Mouse (Mus musculus): ENCODE data around the gene Taar6. TPM values are rescaled to one million over a fixed set of nuclear protein-coding genes. Genes with fewer than 3 reads are reported as not detected.

Gene Taar6
- not detected in 2 replicates for total RNA-seq (2021)
- long read RNA-seq, result 0 reads

DNA sequence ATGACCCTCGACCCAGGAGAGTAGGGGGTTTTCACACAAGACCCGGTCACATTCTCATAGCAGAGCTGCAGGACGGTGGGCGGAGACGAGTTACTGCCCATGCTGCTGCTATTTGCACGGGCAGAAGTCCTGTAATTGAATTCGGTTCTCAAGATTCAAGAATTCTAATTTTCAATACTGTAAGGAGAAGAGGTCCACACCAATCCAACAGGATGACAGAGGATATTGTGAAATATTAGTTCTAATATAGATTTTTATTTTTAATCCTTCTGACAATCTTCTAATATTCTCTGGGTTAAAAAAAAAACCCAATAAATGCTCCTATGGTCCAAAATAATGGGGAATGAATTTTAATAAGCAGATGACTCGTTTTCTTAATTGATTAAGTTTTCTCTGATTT, at the start of gene Taar6:
Gene Taar6, minus strand, starts transcription at position 101 of the 400 bp plus-strand sequence.
- DNase-seq, result no peak

DNA sequence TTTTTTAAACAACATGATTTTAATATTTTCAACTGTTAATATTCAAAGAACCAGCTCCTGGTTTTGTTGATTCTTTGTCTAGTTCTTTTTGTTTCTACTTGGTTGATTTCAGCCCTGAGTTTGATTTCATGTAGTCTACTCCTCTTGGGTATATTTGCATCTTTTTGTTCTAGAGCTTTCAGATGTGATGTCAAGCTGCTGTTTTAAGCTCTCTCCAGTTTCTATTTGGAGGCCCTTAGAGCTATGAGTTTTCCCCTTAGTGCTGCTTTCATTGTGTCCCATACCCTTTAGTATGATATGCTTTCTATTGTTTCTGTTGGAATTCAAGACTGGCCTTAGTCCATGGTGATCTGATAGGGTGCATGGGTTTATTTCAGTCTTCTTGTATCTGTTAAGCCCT, 45.9 kb upstream of the Taar6 start:
- DNase-seq, result no peak

DNA sequence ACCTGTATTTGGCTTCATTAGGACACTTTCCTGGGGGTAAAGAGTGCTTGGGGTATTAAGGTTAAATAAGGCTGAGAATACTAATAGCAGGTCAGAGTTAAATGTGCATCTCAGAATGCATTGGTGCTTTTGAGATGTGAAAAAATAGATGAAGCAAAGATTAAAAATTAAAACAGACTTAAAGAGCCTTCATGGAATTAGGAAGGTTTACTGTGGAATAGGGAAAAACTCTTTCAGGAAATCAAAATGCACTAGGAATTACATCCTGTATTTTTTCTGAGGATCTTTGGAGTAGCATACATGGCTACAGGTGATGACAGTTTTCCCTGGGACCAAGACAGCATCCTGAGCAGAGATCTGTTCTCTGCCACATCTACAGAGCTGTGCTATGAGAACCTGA, 41.5 kb upstream of the Taar6 start, which contains the start of gene Taar7d:
Gene Taar7d, plus strand, starts transcription at position 301 of the 400 bp plus-strand sequence.
- no peak for DNase-seq

DNA sequence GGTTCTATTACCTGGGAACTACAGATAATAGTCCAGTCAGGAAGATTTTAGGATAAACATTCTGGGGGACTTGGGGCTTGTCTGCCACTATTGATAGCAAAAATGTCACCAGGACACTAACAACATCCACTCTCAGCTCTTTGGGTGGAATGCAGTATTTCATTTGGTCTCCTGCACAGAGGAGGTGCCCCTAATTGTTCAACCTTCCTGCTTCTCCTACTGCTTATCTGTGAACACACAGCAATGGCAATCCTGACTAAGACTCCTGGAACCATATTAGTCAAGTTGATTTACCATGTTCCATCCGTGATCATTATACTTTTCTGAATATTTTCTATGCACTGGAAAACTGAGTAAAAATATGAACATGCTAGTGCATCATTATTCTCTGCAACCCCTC, 22.7 kb upstream of the Taar6 start:
- no peak for DNase-seq

DNA sequence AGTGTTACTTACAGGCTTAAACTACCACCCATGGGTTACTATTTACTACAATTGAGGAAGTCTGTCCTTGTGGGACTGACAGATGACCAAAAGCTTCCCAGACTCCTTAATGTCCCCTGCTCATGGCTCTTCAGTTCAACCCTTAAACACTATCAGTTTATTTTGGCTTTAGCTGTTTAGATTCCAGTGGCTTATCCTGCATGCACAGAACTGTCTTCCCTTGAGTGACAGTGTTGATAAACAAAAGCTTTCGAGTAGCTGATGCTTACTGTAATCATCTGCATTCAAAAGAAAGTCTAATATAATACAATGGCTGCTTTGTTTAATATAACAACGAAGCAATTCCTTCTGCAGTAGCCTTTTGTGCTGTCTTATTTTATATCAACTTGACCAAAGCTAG, 21.6 kb upstream of the Taar6 start:
- no peak for DNase-seq

DNA sequence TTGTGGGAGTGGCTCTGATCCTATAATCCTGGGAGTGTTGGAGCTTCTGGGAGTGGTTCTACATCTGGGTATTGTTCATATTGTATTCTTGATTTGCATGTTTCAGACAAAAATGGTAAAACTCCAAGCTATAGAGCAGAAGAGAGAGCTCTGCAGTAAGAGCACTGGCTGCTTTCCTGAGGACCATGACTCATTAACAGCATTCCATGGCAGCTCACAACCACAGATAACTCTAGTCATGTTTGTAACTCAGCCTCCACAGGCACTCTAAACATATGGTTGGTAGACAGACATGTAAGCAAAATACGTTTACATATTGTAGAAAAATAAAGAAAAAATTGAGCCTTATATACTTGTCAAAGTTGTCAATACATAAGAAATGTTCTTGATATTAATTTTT, 21.0 kb upstream of the Taar6 start:
- no peak for DNase-seq

DNA sequence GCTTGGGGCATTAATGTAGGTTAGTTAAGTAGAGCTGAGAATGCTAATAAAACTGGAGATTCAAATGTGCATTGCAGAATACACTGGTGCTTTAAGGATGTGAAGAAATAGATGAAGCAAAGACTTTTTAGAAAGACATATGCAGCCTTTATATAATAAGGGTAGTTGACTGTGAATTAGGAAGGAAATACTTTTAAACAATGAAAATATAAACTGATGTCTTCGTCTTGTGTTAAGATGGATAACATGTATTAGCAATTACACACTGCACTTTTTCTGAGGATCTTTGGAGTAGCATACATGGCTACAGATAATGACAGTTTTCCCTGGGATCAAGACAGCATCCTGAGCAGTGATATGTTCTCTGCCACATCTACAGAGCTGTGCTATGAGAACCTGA, 14.2 kb upstream of the Taar6 start, which contains the start of gene Taar7b:
Gene Taar7b, plus strand, starts transcription at position 301 of the 400 bp plus-strand sequence.
- no peak for DNase-seq

DNA sequence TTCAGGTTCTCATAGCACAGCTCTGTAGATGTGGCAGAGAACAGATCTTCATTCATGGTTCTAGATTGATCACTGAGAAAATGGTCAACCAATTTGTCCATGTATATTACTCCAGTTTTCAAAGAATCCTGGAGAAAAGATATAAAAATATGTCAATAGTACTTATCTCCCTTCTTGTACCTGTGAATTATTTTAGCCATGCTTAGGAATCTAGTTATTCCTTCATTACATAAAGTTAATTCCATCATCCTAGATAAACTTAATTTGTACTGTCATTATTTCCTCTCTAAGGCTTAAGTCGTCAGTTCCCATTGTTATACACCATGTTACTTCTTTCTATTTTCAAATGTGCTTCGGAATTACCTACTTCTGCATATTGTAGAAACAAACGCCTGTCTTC, 7.9 kb upstream of the Taar6 start, which contains the start of gene Taar7a:
Gene Taar7a, minus strand, starts transcription at position 101 of the 400 bp plus-strand sequence.
- no peak for DNase-seq

DNA sequence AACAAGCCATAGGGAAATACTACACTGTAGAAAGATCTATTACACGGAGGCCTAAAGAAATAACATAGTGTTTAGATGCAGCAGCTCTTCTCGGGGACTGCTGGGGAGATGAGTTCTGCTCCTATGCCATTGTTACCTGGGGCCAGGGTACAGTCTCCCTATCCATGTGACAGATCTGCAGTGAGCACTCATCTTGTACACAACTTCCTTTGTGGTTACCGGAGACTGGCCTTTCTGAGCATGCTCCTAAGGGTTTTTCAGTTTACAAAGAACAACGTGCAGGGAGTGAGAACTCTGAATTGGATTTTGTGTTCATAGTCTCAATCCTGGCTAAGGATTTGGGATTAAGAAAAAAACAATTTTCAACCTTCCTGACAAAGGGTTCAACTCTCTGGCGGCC, 973 bp upstream of the Taar6 start:
- DNase-seq, result no peak

DNA sequence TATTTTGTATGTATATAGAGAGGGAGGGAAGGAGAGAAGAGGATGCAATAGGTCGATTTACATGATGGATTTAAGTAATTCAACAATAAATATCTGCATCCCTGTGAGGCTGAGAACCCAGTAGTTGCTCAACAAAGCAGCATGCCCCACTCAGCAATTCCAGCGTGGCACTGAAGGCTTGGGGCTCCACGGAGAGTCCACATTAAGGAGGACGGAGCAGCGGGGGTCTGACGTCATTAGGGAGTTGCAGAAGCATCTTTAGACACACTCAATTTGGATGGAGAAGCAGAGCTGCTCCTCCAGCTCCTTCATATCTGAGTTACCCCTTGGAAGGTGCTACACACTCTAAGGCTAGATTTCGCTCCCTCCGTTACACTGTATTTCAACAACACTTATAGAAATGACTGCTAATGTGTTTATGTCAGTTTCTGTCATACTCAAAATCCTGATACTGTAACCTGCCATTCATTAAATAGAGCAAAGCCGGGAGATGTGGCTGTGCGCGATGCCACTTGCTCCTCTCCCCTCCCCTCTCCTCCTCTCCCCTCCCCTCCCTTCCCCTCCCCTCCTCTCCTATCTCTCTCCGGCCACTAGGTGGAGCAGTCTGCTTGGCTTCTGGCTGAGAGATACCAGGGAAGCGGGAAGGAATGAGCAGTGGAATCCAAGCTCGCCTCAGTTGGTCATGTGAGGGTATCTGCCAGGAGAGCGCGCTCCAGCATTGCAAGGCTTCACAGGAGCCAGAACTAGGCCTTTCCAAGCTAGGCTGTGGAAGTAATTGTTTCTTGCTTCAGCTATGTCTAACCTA, 6.3 kb downstream of the Taar6 start:
- peak; percentile 78 for DNase-seq

DNA sequence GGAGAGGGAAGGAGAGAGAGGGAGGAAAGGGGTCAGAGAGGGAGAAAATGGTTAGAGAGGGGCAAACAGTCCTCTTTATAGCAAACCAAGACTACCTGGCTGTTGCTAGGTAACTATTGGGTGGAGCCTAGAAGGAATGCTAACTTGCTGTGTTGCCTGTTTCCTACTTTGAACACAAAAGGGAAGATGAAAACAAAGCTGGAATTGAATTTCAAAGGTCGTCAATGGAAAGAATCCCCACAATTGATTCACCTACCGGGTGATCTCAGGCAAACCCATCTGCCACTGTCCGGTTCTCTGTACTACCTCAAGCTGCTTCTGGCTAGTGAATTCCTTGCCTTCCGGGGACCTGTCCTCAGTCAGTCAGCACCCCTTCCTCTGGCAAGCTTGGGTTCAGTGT, 7.5 kb downstream of the Taar6 start:
- DNase-seq, result no peak

DNA sequence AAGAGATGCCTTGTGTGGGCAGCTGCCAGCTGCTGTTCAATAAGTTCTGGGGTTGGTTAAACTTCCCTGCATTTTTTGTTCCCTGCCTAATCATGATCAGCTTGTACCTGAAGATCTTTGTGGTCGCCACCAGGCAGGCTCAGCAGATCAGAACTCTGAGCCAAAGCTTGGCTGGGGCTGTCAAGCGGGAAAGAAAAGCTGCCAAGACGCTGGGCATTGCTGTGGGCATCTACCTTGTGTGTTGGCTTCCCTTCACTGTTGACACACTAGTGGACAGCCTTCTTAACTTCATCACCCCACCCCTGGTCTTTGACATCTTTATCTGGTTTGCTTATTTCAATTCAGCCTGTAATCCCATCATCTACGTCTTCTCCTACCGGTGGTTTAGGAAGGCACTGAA, 14.2 kb downstream of the Taar6 start:
- DNase-seq, result no peak

DNA sequence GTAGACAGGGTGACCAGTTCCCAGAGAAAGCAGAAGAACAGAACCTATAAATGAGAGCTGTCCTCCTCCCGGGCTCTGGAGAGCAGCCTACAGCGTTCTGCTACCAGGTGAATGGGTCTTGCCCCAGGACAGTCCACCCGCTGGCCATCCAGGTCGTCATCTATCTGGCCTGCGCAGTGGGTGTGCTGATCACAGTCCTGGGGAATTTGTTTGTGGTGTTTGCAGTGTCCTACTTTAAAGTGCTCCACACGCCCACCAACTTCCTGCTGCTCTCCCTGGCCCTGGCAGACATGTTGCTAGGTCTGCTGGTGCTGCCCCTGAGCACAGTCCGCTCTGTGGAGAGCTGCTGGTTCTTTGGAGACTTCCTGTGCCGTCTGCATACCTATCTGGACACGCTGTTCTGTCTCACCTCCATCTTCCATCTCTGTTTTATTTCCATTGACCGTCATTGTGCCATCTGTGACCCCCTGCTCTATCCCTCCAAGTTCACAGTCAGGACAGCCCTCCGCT, 14.7 kb downstream of the Taar6 start, which contains the start of gene Taar5:
Gene Taar5, plus strand, starts transcription at position 51 of the 510 bp plus-strand sequence.
- no peak for DNase-seq

DNA sequence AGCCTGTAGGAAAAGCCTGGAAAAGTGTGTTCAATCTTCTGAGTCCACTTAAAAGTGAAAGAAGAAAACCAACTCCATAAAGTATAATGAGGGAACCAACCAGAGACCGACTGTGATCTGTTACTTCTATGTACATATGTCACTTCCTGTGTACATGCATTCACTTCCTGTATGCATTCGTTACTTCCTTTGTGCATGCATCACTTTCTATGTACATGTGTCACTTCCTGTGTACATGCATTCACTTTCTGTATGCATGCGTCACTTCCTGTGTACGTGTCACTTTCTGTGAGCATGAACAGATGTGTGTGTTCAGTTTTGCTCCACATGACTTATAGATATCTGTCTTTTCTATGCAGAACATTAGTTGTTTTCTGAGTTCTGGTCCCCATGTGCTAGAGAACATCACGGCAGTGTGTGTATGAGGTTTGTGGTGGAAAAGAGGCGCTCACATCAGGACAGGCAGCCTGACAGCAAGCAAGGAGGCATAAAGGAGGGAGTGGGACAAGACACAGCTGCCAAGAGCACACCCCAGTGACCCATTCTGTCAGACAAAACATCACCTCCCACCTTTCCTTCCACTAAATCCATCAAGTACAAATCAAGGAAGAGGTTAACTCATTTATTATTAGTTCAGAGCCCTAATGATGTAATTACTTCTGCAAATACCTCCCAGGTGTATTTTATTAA, 20.4 kb downstream of the Taar6 start:
- DNase-seq, result no peak

DNA sequence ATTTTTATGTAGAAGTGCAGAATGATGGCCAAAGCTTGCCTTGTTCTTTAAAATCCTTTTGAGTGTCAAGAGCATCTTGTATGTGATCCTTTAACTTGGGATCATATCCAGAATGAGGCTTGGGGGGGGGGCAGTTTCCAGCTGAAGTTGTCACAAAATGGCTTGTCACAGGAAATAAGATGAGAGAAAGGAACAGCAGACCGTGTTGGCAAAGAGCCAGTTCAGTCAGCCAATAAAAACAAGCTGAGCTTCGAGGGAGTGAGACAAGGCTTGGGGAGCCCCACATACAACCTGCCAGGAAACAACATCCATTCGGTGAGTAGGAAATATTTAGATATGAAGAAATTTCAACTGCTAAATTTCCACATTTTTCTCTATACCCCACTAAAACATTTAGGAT, 22.0 kb downstream of the Taar6 start:
- no peak for DNase-seq

DNA sequence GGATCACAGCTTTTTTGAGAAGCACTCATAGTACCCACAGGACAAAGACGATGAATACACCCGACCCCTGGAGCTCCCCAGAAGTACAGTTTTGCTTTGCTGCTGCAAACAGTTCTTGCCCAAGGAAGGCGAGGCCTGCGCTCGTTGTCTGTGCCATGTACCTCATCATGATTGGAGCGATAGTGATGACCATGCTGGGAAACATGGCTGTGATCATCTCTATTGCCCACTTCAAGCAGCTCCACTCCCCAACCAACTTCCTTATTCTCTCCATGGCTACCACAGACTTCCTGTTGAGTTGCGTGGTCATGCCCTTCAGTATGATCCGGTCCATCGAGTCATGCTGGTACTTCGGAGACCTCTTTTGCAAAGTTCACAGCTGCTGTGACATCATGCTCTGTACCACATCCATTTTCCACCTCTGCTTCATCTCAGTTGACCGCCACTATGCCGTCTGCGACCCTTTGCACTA, 25.0 kb downstream of the Taar6 start, which contains the start of gene Taar4:
Gene Taar4, plus strand, starts transcription at position 51 of the 472 bp plus-strand sequence.
- DNase-seq, result no peak

DNA sequence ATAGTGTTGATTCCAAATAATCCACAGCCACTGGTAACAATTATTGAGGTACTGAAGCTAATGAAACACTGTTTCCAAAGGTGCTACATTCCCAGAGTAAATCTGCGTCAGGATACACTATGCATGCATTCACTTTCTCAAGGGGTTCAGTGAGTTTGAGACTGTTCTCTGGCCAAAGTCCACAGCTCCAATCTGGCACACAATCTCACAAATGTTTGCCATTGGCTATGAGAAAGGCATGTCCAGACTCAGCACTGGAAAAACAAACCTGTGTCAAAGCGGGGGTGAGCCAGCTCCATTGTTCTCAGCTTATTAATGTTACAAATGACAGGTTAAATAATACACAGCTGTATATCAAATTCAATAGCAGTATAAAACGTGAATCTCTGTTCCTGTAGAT, 26.4 kb downstream of the Taar6 start:
- no peak for DNase-seq

DNA sequence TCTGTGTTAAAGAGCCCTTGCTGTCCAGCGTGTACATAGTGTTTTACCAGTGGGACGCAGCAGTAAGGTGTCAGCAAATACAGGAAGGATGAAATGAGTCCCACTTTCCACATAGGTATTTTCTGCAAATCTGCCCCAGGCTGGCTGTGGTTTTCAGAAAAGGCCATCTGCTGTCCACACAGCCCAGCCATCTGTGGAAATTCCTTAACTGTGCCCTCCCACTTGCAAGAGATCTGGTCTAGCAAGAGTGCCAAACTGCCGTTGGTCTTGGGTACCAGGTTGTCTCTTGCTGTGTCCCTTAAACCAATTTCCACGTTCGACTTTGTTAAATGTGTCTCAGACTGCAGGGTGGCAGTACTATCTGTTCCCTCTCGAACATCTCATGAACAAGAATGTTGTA, 33.7 kb downstream of the Taar6 start:
- no peak for DNase-seq

DNA sequence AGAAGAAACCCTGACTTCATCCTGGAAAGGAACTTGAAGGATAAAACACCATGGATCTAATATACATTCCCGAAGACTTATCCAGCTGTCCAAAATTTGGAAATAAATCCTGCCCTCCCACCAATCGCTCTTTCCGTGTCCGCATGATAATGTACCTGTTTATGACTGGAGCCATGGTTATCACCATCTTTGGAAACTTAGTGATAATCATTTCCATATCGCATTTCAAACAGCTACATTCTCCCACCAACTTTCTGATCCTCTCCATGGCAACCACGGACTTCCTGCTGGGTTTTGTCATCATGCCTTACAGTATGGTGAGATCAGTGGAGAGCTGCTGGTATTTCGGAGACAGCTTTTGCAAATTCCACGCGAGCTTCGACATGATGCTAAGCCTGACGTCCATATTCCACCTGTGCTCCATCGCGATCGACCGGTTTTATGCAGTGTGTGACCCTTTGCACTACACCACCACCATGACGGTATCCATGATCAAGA, 35.9 kb downstream of the Taar6 start, which contains the start of gene Taar3:
Gene Taar3, plus strand, starts transcription at position 51 of the 498 bp plus-strand sequence.
- no peak for DNase-seq

DNA sequence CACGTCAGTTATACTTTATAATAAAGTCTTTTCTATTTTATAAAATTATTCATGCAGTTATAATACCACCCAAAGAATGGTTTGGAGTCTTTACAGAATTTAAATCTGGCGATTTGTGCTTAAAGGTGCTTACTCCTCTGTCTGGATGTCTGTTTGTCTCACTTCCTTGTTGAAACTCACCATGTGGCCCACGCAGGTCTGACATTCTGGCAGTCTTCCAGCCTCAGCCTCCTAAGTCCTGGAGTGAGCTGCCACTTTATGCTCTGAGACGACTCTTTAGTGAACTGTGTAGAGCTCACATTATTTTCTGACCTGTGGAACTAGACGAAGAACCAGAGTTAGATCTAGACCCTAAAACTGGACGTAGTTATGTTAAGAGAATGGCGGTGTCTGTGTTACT, 37.4 kb downstream of the Taar6 start:
- no peak for DNase-seq

DNA sequence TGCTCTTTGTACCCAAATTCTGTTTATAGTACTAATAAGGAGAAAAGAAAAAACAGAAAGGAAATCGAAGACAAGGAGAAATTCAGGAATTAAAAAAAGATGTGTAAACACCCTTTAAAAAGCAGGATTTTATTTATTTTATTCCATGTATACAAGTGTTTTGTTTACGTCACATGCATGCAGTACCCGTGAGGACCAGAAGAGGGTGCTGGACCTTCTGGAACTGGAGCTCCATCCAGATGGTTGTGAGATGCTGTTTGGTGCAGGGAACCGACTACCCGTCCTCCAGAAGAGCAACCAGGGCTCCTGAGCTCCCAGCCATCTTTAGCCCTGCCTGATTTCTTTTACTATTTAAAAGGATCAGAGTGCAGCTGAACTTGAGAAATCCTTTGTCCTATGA, 43.0 kb downstream of the Taar6 start:
- DNase-seq, result no peak

DNA sequence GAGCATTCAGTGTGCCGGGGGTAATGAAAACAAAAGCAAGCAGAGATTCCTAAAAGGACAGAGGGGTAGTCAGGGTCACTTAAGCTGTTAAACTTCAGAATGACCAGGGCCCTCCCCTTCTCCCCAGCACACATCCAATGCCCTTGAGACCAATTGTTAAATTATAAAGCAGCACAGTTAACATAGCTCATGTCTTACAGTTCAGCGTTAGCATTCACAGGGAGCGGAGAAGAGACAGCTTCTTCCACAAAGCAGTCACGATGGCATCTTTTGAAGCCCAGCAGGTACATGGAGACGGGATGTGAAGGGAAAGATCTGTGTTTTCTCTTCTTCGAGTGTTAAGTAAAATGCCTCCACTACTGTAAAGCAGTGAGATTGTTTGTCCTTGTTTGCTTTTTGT, 47.1 kb downstream of the Taar6 start, which contains the start of gene Taar2:
Gene Taar2, plus strand, starts transcription at position 261 of the 400 bp plus-strand sequence.
- DNase-seq, result no peak

DNA sequence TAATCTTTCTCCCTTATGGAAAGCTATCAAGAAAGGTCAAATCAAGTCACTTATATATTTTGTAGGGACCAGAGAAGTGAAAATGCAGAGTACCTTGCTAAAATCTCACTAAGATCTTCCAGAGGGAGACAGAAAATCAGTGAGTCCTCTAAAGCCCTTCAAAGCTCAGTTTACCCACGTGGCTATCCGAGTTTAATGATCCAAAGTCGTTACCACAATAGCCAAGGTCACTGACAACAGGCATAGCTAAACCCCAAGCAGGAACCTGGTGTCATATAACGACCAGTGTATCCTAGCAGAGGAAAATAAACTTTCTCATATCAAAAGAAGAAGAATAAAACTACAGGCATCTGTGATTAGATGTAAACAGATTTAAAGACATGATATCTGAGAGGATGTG, 47.8 kb downstream of the Taar6 start:
- no peak for DNase-seq

All from adrenal gland, postnatal 25 days (tissue).